In genomic region chr10:24754874-24755540, GRCm38 (mm10) we compare ENCODE assay signal across 10 mouse cellular contexts. TPM values are rescaled to one million over a fixed set of nuclear protein-coding genes. Genes with fewer than 3 reads are reported as not detected.
A peak's percentile ranks its signal among the peaks of the same experiment; 100 is the strongest.
DNase-seq lines count a peak whose midpoint lies in the region; ATAC-seq lines count a peak whose summit lies in the region.
"Had no signal": no experiment of that assay in that cellular context is flagged by ENCODE, and none has a peak within 500 bp of the region (broad histone marks: within the 10 kb centered on the region; RNA-seq: fewer than 3 reads in every experiment).

No protein-coding gene starts in this region.

- H3K9ac ChIP-seq in heart, embryonic 15.5 days: no peak overlapping the region
- no peak overlapping the region for H3K9ac ChIP-seq in embryonic facial prominence, embryonic 11.5 days (replicated peaks; ENCODE audit: low read length)
- H3K9ac ChIP-seq in hindbrain, embryonic 16.5 days (ENCODE audit: low read depth, low read length): no peak overlapping the region
- no peak overlapping the region for H3K9ac ChIP-seq in midbrain, embryonic 13.5 days (replicated peaks)

- ATAC-seq in heart, embryonic 15.5 days (replicated peaks; ENCODE audit: insufficient number of reproducible peaks, insufficient read depth, low FRiP score, low read depth): no peak
- ATAC-seq in embryonic facial prominence, embryonic 11.5 days (replicated peaks; ENCODE audit: insufficient number of reproducible peaks, low FRiP score, low TSS enrichment, low read depth): no peak
- 0 out of 2 replicates have a peak, but pooled peaks have one; percentile 34 for ATAC-seq in hindbrain, embryonic 16.5 days
- ATAC-seq in midbrain, embryonic 13.5 days: no peak
- no peak for ATAC-seq in granulocyte monocyte progenitor cell, adult 5-6 weeks (replicated peaks; ENCODE audit: poor library complexity, severe bottlenecking)

- no peaks in the 10 kb centered on the region for H3K36me3 ChIP-seq in heart, embryonic 15.5 days
- no peaks in the 10 kb centered on the region for H3K36me3 ChIP-seq in embryonic facial prominence, embryonic 11.5 days (replicated peaks; ENCODE audit: control insufficient read depth, insufficient read depth, low read depth, low read length)
- no peaks in the 10 kb centered on the region for H3K36me3 ChIP-seq in hindbrain, embryonic 16.5 days (ENCODE audit: control insufficient read depth, insufficient read depth, low read length)
- no peaks in the 10 kb centered on the region for H3K36me3 ChIP-seq in midbrain, embryonic 13.5 days

- peak overlapping the region; percentile 45 for H3K4me3 ChIP-seq in heart, embryonic 15.5 days
- H3K4me3 ChIP-seq in embryonic facial prominence, embryonic 11.5 days (ENCODE audit: low read depth, low read length): no peak overlapping the region
- no peak overlapping the region for H3K4me3 ChIP-seq in hindbrain, embryonic 16.5 days (ENCODE audit: low read length)
- H3K4me3 ChIP-seq in midbrain, embryonic 13.5 days (replicated peaks): no peak overlapping the region

- no peak overlapping the region for H3K27ac ChIP-seq in heart, embryonic 15.5 days
- no peak overlapping the region for H3K27ac ChIP-seq in embryonic facial prominence, embryonic 11.5 days (replicated peaks; ENCODE audit: low read depth, low read length)
- 0 out of 2 replicates have a peak overlapping the region, but pooled peaks have one; percentile 23 for H3K27ac ChIP-seq in hindbrain, embryonic 16.5 days (ENCODE audit: low read depth, low read length)
- H3K27ac ChIP-seq in midbrain, embryonic 13.5 days: no peak overlapping the region
- H3K27ac ChIP-seq: gastrocnemius, adult 2 months; macrophage had no signal

- DNase-seq in heart, postnatal 25 days (ENCODE audit: low spot score): no peak
- peak; percentile 4 for DNase-seq in embryonic facial prominence, embryonic 11.5 days (ENCODE audit: low spot score)
- no peak for DNase-seq in T-cell, adult 2 months (ENCODE audit: low spot score)
- DNase-seq in cerebellum, postnatal 14 days: no peak
- DNase-seq: gastrocnemius, adult 2 months had no signal

- intact Hi-C loops in heart, postnatal 25 days (cut with DNase I): no loop called here

- no peaks in the 10 kb centered on the region; the same call in 1 of the 2 replicates for H3K4me1 ChIP-seq in heart, embryonic 15.5 days (replicated peaks)
- H3K4me1 ChIP-seq in embryonic facial prominence, embryonic 11.5 days (ENCODE audit: control insufficient read depth, insufficient read depth, low read length): no peaks in the 10 kb centered on the region; the same call in 1 of the 2 replicates
- no peaks in the 10 kb centered on the region; the same call in 1 of the 2 replicates for H3K4me1 ChIP-seq in hindbrain, embryonic 16.5 days (ENCODE audit: control insufficient read depth, insufficient read depth, low read depth, low read length)
- H3K4me1 ChIP-seq in midbrain, embryonic 13.5 days (replicated peaks): peaks cover 10% of the 10 kb centered on the region; the same call in 1 of the 2 replicates

- H3K9me3 ChIP-seq in heart, embryonic 15.5 days (replicated peaks): no peaks in the 10 kb centered on the region
- H3K9me3 ChIP-seq in embryonic facial prominence, embryonic 11.5 days (replicated peaks; ENCODE audit: control insufficient read depth, low read length): no peaks in the 10 kb centered on the region
- peaks cover 2% of the 10 kb centered on the region; the same call in 1 of the 2 replicates for H3K9me3 ChIP-seq in hindbrain, embryonic 16.5 days (ENCODE audit: control insufficient read depth, low read length)
- H3K9me3 ChIP-seq in midbrain, embryonic 13.5 days: no peaks in the 10 kb centered on the region

- 75% methylated on average over 9 of the region's 9 CpGs for WGBS in heart, embryonic 15.5 days
- WGBS in embryonic facial prominence, embryonic 11.5 days: 47% methylated on average over 9 of the region's 9 CpGs
- 38% methylated on average over 9 of the region's 9 CpGs for WGBS in hindbrain, embryonic 16.5 days
- WGBS in midbrain, embryonic 13.5 days: 42% methylated on average over 9 of the region's 9 CpGs

- no peaks in the 10 kb centered on the region for H3K27me3 ChIP-seq in heart, embryonic 15.5 days
- H3K27me3 ChIP-seq in embryonic facial prominence, embryonic 11.5 days (ENCODE audit: control insufficient read depth, insufficient read depth, low read length): no peaks in the 10 kb centered on the region
- no peaks in the 10 kb centered on the region for H3K27me3 ChIP-seq in hindbrain, embryonic 16.5 days (replicated peaks; ENCODE audit: control insufficient read depth, insufficient read depth, low read length)
- H3K27me3 ChIP-seq in midbrain, embryonic 13.5 days: no peaks in the 10 kb centered on the region

- H3K4me2 ChIP-seq in heart, embryonic 15.5 days: peak overlapping the region; percentile 54
- H3K4me2 ChIP-seq in embryonic facial prominence, embryonic 11.5 days (ENCODE audit: low read depth, low read length): no peak overlapping the region
- H3K4me2 ChIP-seq in hindbrain, embryonic 16.5 days (ENCODE audit: low read length): peak overlapping the region; percentile 20
- peak overlapping the region; percentile 40 for H3K4me2 ChIP-seq in midbrain, embryonic 13.5 days (replicated peaks)

RNA-seq across cellular contexts. Expression of gene Enpp1, which starts 43.0 kb away (rescaled TPM):
- 3.9 and 5.1 TPM in 2 replicates for polyA plus RNA-seq in heart, embryonic 15.5 days (2015; fragmentation: Nextera tagmentation; extraction: Ambion mirVana)
- total RNA-seq in heart, postnatal 25 days (2021): 1 to 10 TPM; 6.3 to 6.5 TPM
- polyA plus RNA-seq in embryonic facial prominence, embryonic 11.5 days (2014; fragmentation: Nextera tagmentation; extraction: Ambion mirVana): 0.68 and 1.4 TPM in 2 replicates
- 3.8 and 4.2 TPM in 2 replicates for polyA plus RNA-seq in hindbrain, embryonic 16.5 days (2015; fragmentation: Nextera tagmentation; extraction: Ambion mirVana)
- 1.7 and 2.1 TPM in 2 replicates for polyA plus RNA-seq in midbrain, embryonic 13.5 days (2015; fragmentation: Nextera tagmentation; extraction: Ambion mirVana)
- total RNA-seq in granulocyte monocyte progenitor cell, adult 5-6 weeks (2014; fragmentation: Nextera tagmentation): 1.6 and 2.5 TPM in 2 replicates
- total RNA-seq in granulocyte monocyte progenitor cell, adult 5-6 weeks (2017): 1.9 and 3.7 TPM in 2 replicates
